Mouse (Mus musculus): Measurements from ENCODE around the gene Glb1l. TPM values are rescaled to one million over a fixed set of nuclear protein-coding genes. Genes with fewer than 3 reads are reported as not detected.
A peak's percentile ranks its signal among the peaks of the same experiment; 100 is the strongest.

Gene Glb1l
- polyA plus RNA-seq, 1 experiment from 2014 or later: 5.2 TPM

GRCm38 (mm10) chr1:75227653-75228052 lies 17.0 kb upstream of the Glb1l start:
- 88% methylated on average over 1 of the region's 1 CpGs for WGBS (ENCODE audit: insufficient replicate concordance)
- ATAC-seq: no peak

GRCm38 (mm10) chr1:75226138-75226537 lies 15.5 kb upstream of the Glb1l start:
- Histone ChIP-seq H3K27me3 (replicated peaks) (peaks cover 7% of the 10 kb centered on the region), H3K9me3 (replicated peaks) (no peaks in the 10 kb centered on the region), H3K36me3 (no peaks in the 10 kb centered on the region), H3K27ac (no peak overlapping the region), H3K4me1 (peaks cover 69% of the 10 kb centered on the region), H3K9ac (no peak overlapping the region), H3K4me2 (no peak overlapping the region), H3K4me3 (no peak overlapping the region)
- no peak for ATAC-seq
- 38% methylated on average over 2 of the region's 2 CpGs for WGBS (ENCODE audit: insufficient replicate concordance)

More at GRCm38 (mm10) chr1:75227653-75228052, 17.0 kb upstream of the Glb1l start:
- Histone ChIP-seq H3K27ac (no peak overlapping the region), H3K4me2 (no peak overlapping the region), H3K9ac (no peak overlapping the region), H3K27me3 (replicated peaks) (no peaks in the 10 kb centered on the region), H3K9me3 (replicated peaks) (no peaks in the 10 kb centered on the region), H3K4me1 (peaks cover 75% of the 10 kb centered on the region), H3K4me3 (no peak overlapping the region), H3K36me3 (no peaks in the 10 kb centered on the region)

GRCm38 (mm10) chr1:75225473-75225872 lies 14.9 kb upstream of the Glb1l start:
- Histone ChIP-seq H3K4me1 (peaks cover 63% of the 10 kb centered on the region), H3K27ac (no peak overlapping the region), H3K4me3 (no peak overlapping the region), H3K9me3 (replicated peaks) (no peaks in the 10 kb centered on the region), H3K36me3 (no peaks in the 10 kb centered on the region), H3K27me3 (replicated peaks) (peaks cover 14% of the 10 kb centered on the region), H3K9ac (no peak overlapping the region), H3K4me2 (no peak overlapping the region)
- no peak for ATAC-seq
- 43% methylated on average over 3 of the region's 3 CpGs for WGBS (ENCODE audit: insufficient replicate concordance)

GRCm38 (mm10) chr1:75223532-75223931 lies 12.9 kb upstream of the Glb1l start:
- H3K9me3 ChIP-seq (replicated peaks): no peaks in the 10 kb centered on the region
- H3K4me1 ChIP-seq: peaks cover 53% of the 10 kb centered on the region
- H3K27ac ChIP-seq: no peak overlapping the region
- no peak for ATAC-seq
- H3K4me2 ChIP-seq: no peak overlapping the region
- H3K27me3 ChIP-seq (replicated peaks): peaks cover 24% of the 10 kb centered on the region
- H3K36me3 ChIP-seq: no peaks in the 10 kb centered on the region
- H3K9ac ChIP-seq: no peak overlapping the region
- WGBS (ENCODE audit: insufficient replicate concordance): 26% methylated on average over 6 of the region's 6 CpGs
- no peak overlapping the region for H3K4me3 ChIP-seq

- Histone ChIP-seq H3K36me3 (no peaks in the 10 kb centered on the region), H3K9ac (no peak overlapping the region), H3K4me2 (no peak overlapping the region), H3K4me3 (no peak overlapping the region), H3K9me3 (replicated peaks) (no peaks in the 10 kb centered on the region), H3K27me3 (replicated peaks) (peaks cover 24% of the 10 kb centered on the region), H3K27ac (no peak overlapping the region), H3K4me1 (peaks cover 50% of the 10 kb centered on the region)
- no peak for ATAC-seq
- WGBS (ENCODE audit: insufficient replicate concordance): 71% methylated on average over 6 of the region's 6 CpGs
Measured at GRCm38 (mm10) chr1:75222926-75223325, 12.3 kb upstream of the Glb1l start.

GRCm38 (mm10) chr1:75221538-75221937 lies 10.9 kb upstream of the Glb1l start:
- H3K9ac ChIP-seq: no peak overlapping the region
- H3K27me3 ChIP-seq (replicated peaks): peaks cover 24% of the 10 kb centered on the region
- H3K4me3 ChIP-seq: no peak overlapping the region
- WGBS (ENCODE audit: insufficient replicate concordance): 68% methylated on average over 3 of the region's 3 CpGs
- no peak overlapping the region for H3K4me2 ChIP-seq
- H3K27ac ChIP-seq: no peak overlapping the region
- H3K4me1 ChIP-seq: peaks cover 54% of the 10 kb centered on the region
- H3K36me3 ChIP-seq: peaks cover 10% of the 10 kb centered on the region
- no peaks in the 10 kb centered on the region for H3K9me3 ChIP-seq (replicated peaks)
- ATAC-seq: no peak

GRCm38 (mm10) chr1:75219531-75219930 lies 8.9 kb upstream of the Glb1l start, which contains the start of gene Tuba4a:
Gene Tuba4a (minus strand): TSS chr1:75219865.
- H3K4me1 ChIP-seq: peaks cover 55% of the 10 kb centered on the region
- peak; percentile 11 for ATAC-seq
- 4% methylated on average over 34 of the region's 34 CpGs for WGBS (ENCODE audit: insufficient replicate concordance)
- H3K9me3 ChIP-seq (replicated peaks): no peaks in the 10 kb centered on the region
- H3K27ac ChIP-seq: peak within 1 kb of the TSS; percentile 95
- peaks cover 30% of the 10 kb centered on the region for H3K36me3 ChIP-seq
- peaks cover 24% of the 10 kb centered on the region for H3K27me3 ChIP-seq (replicated peaks)
- peak within 1 kb of the TSS; percentile 89 for H3K4me3 ChIP-seq
- H3K9ac ChIP-seq: peak within 1 kb of the TSS; percentile 93
- H3K4me2 ChIP-seq: peak within 1 kb of the TSS; percentile 95

- Histone ChIP-seq H3K9me3 (replicated peaks) (no peaks in the 10 kb centered on the region), H3K4me3 (peak overlapping the region; percentile 89), H3K9ac (peak overlapping the region; percentile 93), H3K27ac (peak overlapping the region; percentile 95), H3K4me2 (peak overlapping the region; percentile 95), H3K27me3 (replicated peaks) (peaks cover 24% of the 10 kb centered on the region), H3K4me1 (peaks cover 56% of the 10 kb centered on the region), H3K36me3 (peaks cover 35% of the 10 kb centered on the region)
- ATAC-seq: peak; percentile 87
- under 1% methylated on average over 24 of the region's 24 CpGs for WGBS (ENCODE audit: insufficient replicate concordance)
Measured at GRCm38 (mm10) chr1:75219078-75219477, 8.5 kb upstream of the Glb1l start.

- Histone ChIP-seq H3K27ac (peak overlapping the region; percentile 95), H3K27me3 (replicated peaks) (peaks cover 24% of the 10 kb centered on the region), H3K9me3 (replicated peaks) (no peaks in the 10 kb centered on the region), H3K4me2 (peak overlapping the region; percentile 95), H3K9ac (peak overlapping the region; percentile 93), H3K4me3 (peak overlapping the region; percentile 89), H3K36me3 (peaks cover 41% of the 10 kb centered on the region), H3K4me1 (peaks cover 62% of the 10 kb centered on the region)
- WGBS (ENCODE audit: insufficient replicate concordance): 4% methylated on average over 38 of the region's 38 CpGs
- ATAC-seq: peak; percentile 62
Measured at GRCm38 (mm10) chr1:75218227-75219001, 7.8 kb upstream of the Glb1l start.

GRCm38 (mm10) chr1:75217893-75218226 lies 7.2 kb upstream of the Glb1l start:
- no peaks in the 10 kb centered on the region for H3K9me3 ChIP-seq (replicated peaks)
- peaks cover 47% of the 10 kb centered on the region for H3K36me3 ChIP-seq
- H3K9ac ChIP-seq: peak overlapping the region; percentile 93
- peak overlapping the region; percentile 95 for H3K4me2 ChIP-seq
- ATAC-seq: no peak
- H3K4me3 ChIP-seq: peak overlapping the region; percentile 89
- H3K4me1 ChIP-seq: peaks cover 65% of the 10 kb centered on the region
- peak overlapping the region; percentile 95 for H3K27ac ChIP-seq
- 0% methylated on average over 6 of the region's 6 CpGs for WGBS (ENCODE audit: insufficient replicate concordance)
- H3K27me3 ChIP-seq (replicated peaks): peaks cover 24% of the 10 kb centered on the region

- ATAC-seq: peak; percentile 65
- WGBS (ENCODE audit: insufficient replicate concordance): 43% methylated on average over 13 of the region's 13 CpGs
- peaks cover 24% of the 10 kb centered on the region for H3K27me3 ChIP-seq (replicated peaks)
- H3K4me2 ChIP-seq: peak overlapping the region; percentile 95
- peak overlapping the region; percentile 95 for H3K27ac ChIP-seq
- peaks cover 69% of the 10 kb centered on the region for H3K4me1 ChIP-seq
- peak overlapping the region; percentile 93 for H3K9ac ChIP-seq
- no peaks in the 10 kb centered on the region for H3K9me3 ChIP-seq (replicated peaks)
- H3K4me3 ChIP-seq: peak overlapping the region; percentile 89
- H3K36me3 ChIP-seq: peaks cover 56% of the 10 kb centered on the region
Measured at GRCm38 (mm10) chr1:75216797-75217585, 6.4 kb upstream of the Glb1l start.

- Histone ChIP-seq H3K4me3 (peak overlapping the region; percentile 89), H3K27ac (peak overlapping the region; percentile 95)
- 88% methylated on average over 9 of the region's 9 CpGs for WGBS (ENCODE audit: insufficient replicate concordance)
Measured at GRCm38 (mm10) chr1:75215785-75216184, 5.2 kb upstream of the Glb1l start.

More at GRCm38 (mm10) chr1:75215785-75216184, 5.2 kb upstream of the Glb1l start:
- Histone ChIP-seq H3K27me3 (replicated peaks) (peaks cover 14% of the 10 kb centered on the region), H3K36me3 (peaks cover 60% of the 10 kb centered on the region), H3K9me3 (replicated peaks) (no peaks in the 10 kb centered on the region), H3K4me1 (peaks cover 80% of the 10 kb centered on the region), H3K9ac (peak overlapping the region; percentile 93), H3K4me2 (peak overlapping the region; percentile 95)
- ATAC-seq: no peak
